Mouse (Mus musculus) small intestine, adult 2 months (tissue): ENCODE results near the gene Epha4.

Experiments
- CTCF ChIP-seq: fragments of 200-500 bp; IDR thresholded peaks from 2 replicates; pipeline ENCODE4 v1.5.1; 2012; ENCODE audit warnings: low read depth, mild to moderate bottlenecking, control low read depth, inconsistent platforms, low read length, moderate library complexity, mixed read lengths; ENCODE audit not compliant: insufficient replicate concordance, insufficient read length; ENCODE audit errors: extremely low read depth
- POLR2A ChIP-seq: fragments of 200-500 bp; IDR thresholded peaks from 2 replicates; pipeline ENCODE4 v1.6.1; 2012; ENCODE audit warnings: low read depth, mild to moderate bottlenecking, control low read depth, inconsistent platforms, low read length, moderate library complexity

DNA sequence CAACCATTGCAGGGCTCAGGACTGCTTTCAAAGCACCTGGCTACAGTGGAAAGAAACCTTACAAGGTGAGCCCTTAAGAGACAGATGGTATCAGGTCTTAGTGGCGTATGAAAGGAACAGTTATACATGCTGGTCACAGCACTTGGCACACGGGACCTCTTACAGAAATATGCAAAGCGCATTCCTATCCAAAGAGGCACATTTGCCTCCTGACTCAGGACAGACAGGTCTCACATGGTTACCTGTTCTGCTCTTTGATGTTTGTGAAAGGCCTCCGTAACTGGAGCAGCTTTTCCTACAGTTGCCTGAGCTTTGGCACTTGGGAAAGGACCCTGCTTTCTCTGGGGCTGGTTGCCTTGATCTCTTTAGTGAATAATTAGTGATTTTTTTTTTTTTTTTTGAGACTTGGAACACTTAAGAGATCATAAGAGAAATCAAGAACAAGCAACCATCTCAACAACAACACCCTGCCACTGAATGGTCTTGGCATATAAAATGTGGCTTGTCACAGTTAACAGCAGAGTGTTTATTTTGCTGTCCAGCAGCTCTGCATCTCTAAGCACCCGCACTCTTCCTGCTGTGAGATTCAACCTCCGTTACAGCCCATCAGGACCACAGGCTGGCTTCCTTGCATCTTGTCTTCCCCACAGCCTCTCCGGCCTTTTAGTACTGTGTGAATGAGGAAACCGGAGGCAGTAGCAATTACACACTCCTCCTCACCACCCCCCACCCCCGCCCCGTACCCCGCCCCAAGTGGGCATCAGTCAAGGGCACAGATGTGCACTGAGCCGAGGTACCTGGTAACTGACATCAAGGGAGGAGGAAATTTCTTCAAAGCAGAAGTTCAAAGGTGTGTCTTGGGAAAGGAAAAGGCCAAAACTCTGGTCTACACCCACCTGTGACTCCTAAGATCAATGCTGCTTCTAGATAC, 41.2 kb downstream of the Epha4 start:
- TF ChIP-seq CTCF (no peak), POLR2A (no peak)
